In the genomic region with DNA sequence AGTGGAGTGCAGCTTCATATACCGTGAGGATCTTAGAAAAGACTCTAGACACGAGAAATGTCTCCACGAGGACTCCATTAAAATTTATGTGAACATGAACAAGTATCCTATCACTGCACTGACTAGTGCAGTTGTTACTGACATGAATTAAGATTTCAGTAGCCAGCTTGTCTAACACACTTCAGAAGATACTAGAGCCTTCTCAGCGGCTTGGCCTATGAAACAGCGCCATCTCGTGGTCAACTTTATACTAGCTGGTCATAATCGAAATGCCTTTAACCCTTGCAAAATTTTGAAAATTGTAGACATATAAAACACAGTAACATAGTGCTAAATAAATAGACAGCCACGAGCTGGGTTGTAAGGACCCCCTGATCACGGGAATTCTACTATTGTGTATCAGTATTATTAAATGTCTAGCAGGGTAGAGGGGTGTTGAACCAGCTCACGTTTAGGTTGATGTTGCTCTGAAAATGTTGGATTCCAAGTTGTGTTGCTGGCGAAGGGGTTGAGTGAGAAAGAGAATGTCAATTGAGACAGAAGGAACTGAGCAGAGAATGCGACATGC, we compare ENCODE assay signal across 8 mouse cellular contexts.
A peak's percentile ranks its signal among the peaks of the same experiment; 100 is the strongest.
DNase-seq lines count a peak whose midpoint lies in the region.

No protein-coding gene starts in this region.

- no peaks in the 10 kb centered on the region for H3K27me3 ChIP-seq in limb, embryonic 10.5 days (ENCODE audit: low read depth, poor library complexity, severe bottlenecking)

- no peak overlapping the region for H3K4me3 ChIP-seq in limb, embryonic 10.5 days

- no peak overlapping the region for H3K27ac ChIP-seq in limb, embryonic 10.5 days

- peaks cover 8% of the 10 kb centered on the region; the same call in 1 of the 2 replicates for H3K4me1 ChIP-seq in limb, embryonic 10.5 days

- no peaks in the 10 kb centered on the region for H3K9me3 ChIP-seq in limb, embryonic 10.5 days (replicated peaks)

- DNase-seq in 416B (ENCODE audit: low read depth) = peak; percentile 54
- DNase-seq in adrenal gland, adult 18-20 months (ENCODE audit: low spot score in 2 of 2) = peak; percentile 73 to 76
- DNase-seq in embryo, embryonic 10 days (ENCODE audit: low spot score) = peak; percentile 87
- peak; percentile 48 to 80 for DNase-seq in gastrocnemius, postnatal 4 days (ENCODE audit: low spot score in 2 of 2)
- peak; percentile 73 for DNase-seq in kidney, adult 9 months
- peak; percentile 83 for DNase-seq in limb, embryonic 10.5 days (ENCODE audit: low spot score)
- peak; percentile 48 for DNase-seq in naive thymus-derived CD4-positive, alpha-beta T cell, adult 2 months (ENCODE audit: low read depth)
- peak; percentile 90 for DNase-seq in testis, postnatal 10 days (ENCODE audit: low spot score)

- H3K36me3 ChIP-seq in limb, embryonic 10.5 days = no peaks in the 10 kb centered on the region

- WGBS in limb, embryonic 10.5 days = 21% methylated on average over 12 of the region's 12 CpGs
